Mouse (Mus musculus) embryonic facial prominence, embryonic 14.5 days (tissue): ENCODE results near the gene 3110082I17Rik. TPM values are rescaled to one million over a fixed set of nuclear protein-coding genes. Genes with fewer than 3 reads are reported as not detected.

Source experiments
- ATAC-seq: fragments of 200-750 bp; cut with Nextera tagmentation; 2 replicates; pipeline ENCODE4 v1.8.0; 2017; ENCODE audit warnings: low read depth, moderate number of reproducible peaks, moderate TSS enrichment
- DNase-seq: peaks from one replicate; pipeline ENCODE4 v3.0.0-alpha.2; 2015; ENCODE audit warnings: low spot score
- H3K27ac ChIP-seq: fragments of 300-500 bp; sonication (generic); replicated peaks from 2 replicates; pipeline ENCODE4 v1.5.1; 2014; ENCODE audit warnings: low read depth, mild to moderate bottlenecking, low read length, moderate library complexity
- H3K27me3 ChIP-seq: fragments of 300-500 bp; sonication (generic); replicated peaks from 2 replicates; pipeline ENCODE4 v1.6.1; 2014; ENCODE audit warnings: low read length; ENCODE audit not compliant: control insufficient read depth, insufficient read depth
- H3K36me3 ChIP-seq: fragments of 300-500 bp; sonication (generic); 2 replicates; pipeline ENCODE4 v1.6.1; 2014; ENCODE audit warnings: low read length, mixed read lengths; ENCODE audit not compliant: control insufficient read depth, insufficient read depth
- H3K4me1 ChIP-seq: fragments of 300-500 bp; sonication (generic); 2 replicates; pipeline ENCODE4 v1.6.1; 2014; ENCODE audit warnings: antibody characterized with exemption, low read length; ENCODE audit not compliant: control insufficient read depth, insufficient read depth
- H3K4me2 ChIP-seq: fragments of 300-500 bp; sonication (generic); 2 replicates; pipeline ENCODE4 v1.6.1; 2014; ENCODE audit warnings: low read depth, mild to moderate bottlenecking, low read length, moderate library complexity, mixed read lengths
- H3K4me3 ChIP-seq: fragments of 300-500 bp; sonication (generic); 2 replicates; pipeline ENCODE4 v1.5.1; 2014; ENCODE audit warnings: low read depth, mild to moderate bottlenecking, low read length
- H3K9ac ChIP-seq: fragments of 300-500 bp; sonication (generic); 2 replicates; pipeline ENCODE4 v1.6.1; 2014; ENCODE audit warnings: low read depth, mild to moderate bottlenecking, low read length, moderate library complexity, mixed read lengths
- H3K9me3 ChIP-seq: fragments of 300-500 bp; sonication (generic); 2 replicates; pipeline ENCODE4 v1.6.1; 2016; ENCODE audit warnings: low read length; ENCODE audit not compliant: control insufficient read depth
- WGBS: fragments of 180-500 bp; shearing (Covaris S2); extraction: QIAGEN DNeasy Blood & Tissue Kit; methylation state at CpG from one replicate; pipeline ENCODE4 v1.1.7; 2014; 5-methylcytosine and 5-hydroxymethylcytosine counted together
- polyA plus RNA-seq: library from polyadenylated mRNA; unstranded; fragments of >200 nt; fragmentation: Nextera tagmentation; extraction: Ambion mirVana; gene quantifications from 2 replicates; pipeline ENCODE4 v1.2.1, GENCODE M21; 2014

3110082I17Rik gene
- polyA plus RNA-seq, 1 experiment from 2014 or later: 24.7 TPM

- Histone ChIP-seq H3K4me3 (no peak overlapping the region), H3K36me3 (peaks cover 11% of the 10 kb centered on the region), H3K4me1 (no peaks in the 10 kb centered on the region), H3K9ac (no peak overlapping the region), H3K4me2 (no peak overlapping the region), H3K27ac (no peak overlapping the region), H3K9me3 (no peaks in the 10 kb centered on the region), H3K27me3 (no peaks in the 10 kb centered on the region)
- DNase-seq (no peak), ATAC-seq (no peak)
- WGBS: 62% methylated on average over 4 of the region's 4 CpGs
Measured at GRCm38 (mm10) chr5:139466801-139467200, 6.5 kb upstream of the 3110082I17Rik start.

- H3K9ac ChIP-seq: no peak overlapping the region
- ATAC-seq (no peak), DNase-seq (no peak)
- no peak overlapping the region for H3K27ac ChIP-seq
- H3K9me3 ChIP-seq: no peaks in the 10 kb centered on the region
- no peaks in the 10 kb centered on the region for H3K4me1 ChIP-seq
- peaks cover 7% of the 10 kb centered on the region; the same call in 1 of the 2 replicates for H3K36me3 ChIP-seq
- H3K4me3 ChIP-seq: no peak overlapping the region
- H3K27me3 ChIP-seq: no peaks in the 10 kb centered on the region
- WGBS: 64% methylated on average over 2 of the region's 2 CpGs
- H3K4me2 ChIP-seq: no peak overlapping the region
Measured at GRCm38 (mm10) chr5:139466373-139466772, 6.0 kb upstream of the 3110082I17Rik start.

GRCm38 (mm10) chr5:139464874-139465273 lies 4.5 kb upstream of the 3110082I17Rik start:
- no peaks in the 10 kb centered on the region for H3K27me3 ChIP-seq
- no peak for ATAC-seq
- H3K9me3 ChIP-seq: no peaks in the 10 kb centered on the region
- H3K36me3 ChIP-seq: no peaks in the 10 kb centered on the region
- H3K27ac ChIP-seq: no peak overlapping the region
- no peak overlapping the region for H3K9ac ChIP-seq
- no peak overlapping the region for H3K4me3 ChIP-seq
- H3K4me2 ChIP-seq: no peak overlapping the region
- no peak for DNase-seq
- WGBS: 62% methylated on average over 4 of the region's 4 CpGs
- H3K4me1 ChIP-seq: no peaks in the 10 kb centered on the region; the same call in 1 of the 2 replicates

GRCm38 (mm10) chr5:139459938-139460337 lies 389 bp downstream of the 3110082I17Rik start:
- Histone ChIP-seq H3K36me3 (peaks cover 4% of the 10 kb centered on the region; the same call in 1 of the 2 replicates), H3K4me2 (peak overlapping the region; percentile 90), H3K27ac (no peak overlapping the region), H3K4me3 (peak overlapping the region; percentile 65), H3K9ac (peak overlapping the region; percentile 71), H3K27me3 (no peaks in the 10 kb centered on the region), H3K4me1 (peaks cover 5% of the 10 kb centered on the region; the same call in 1 of the 2 replicates), H3K9me3 (no peaks in the 10 kb centered on the region)
- peak; percentile 10; the same call in 1 of the 2 replicates for ATAC-seq
- DNase-seq: no peak
- WGBS: 6% methylated on average over 10 of the region's 10 CpGs

- H3K4me2 ChIP-seq: no peak overlapping the region
- H3K27ac ChIP-seq: no peak overlapping the region
- H3K9ac ChIP-seq: no peak overlapping the region
- WGBS: 84% methylated on average over 8 of the region's 8 CpGs
- DNase-seq (no peak), ATAC-seq (no peak)
- H3K36me3 ChIP-seq: peaks cover 9% of the 10 kb centered on the region; the same call in 1 of the 2 replicates
- H3K4me3 ChIP-seq: no peak overlapping the region
- H3K4me1 ChIP-seq: peaks cover 5% of the 10 kb centered on the region; the same call in 1 of the 2 replicates
- H3K27me3 ChIP-seq: no peaks in the 10 kb centered on the region
- no peaks in the 10 kb centered on the region for H3K9me3 ChIP-seq
Measured at GRCm38 (mm10) chr5:139457241-139457640, 3.1 kb downstream of the 3110082I17Rik start.

GRCm38 (mm10) chr5:139455166-139455565 lies 5.2 kb downstream of the 3110082I17Rik start:
- no peaks in the 10 kb centered on the region for H3K27me3 ChIP-seq
- WGBS: 91% methylated on average over 12 of the region's 12 CpGs

GRCm38 (mm10) chr5:139453031-139453430 lies 7.3 kb downstream of the 3110082I17Rik start:
- H3K9me3 ChIP-seq: no peaks in the 10 kb centered on the region
- H3K4me3 ChIP-seq: no peak overlapping the region
- H3K27ac ChIP-seq: no peak overlapping the region
- H3K9ac ChIP-seq: no peak overlapping the region
- no peaks in the 10 kb centered on the region for H3K4me1 ChIP-seq
- H3K4me2 ChIP-seq: no peak overlapping the region
- ATAC-seq (no peak), DNase-seq (no peak)
- peaks cover 9% of the 10 kb centered on the region; the same call in 1 of the 2 replicates for H3K36me3 ChIP-seq
- WGBS: 90% methylated on average over 10 of the region's 10 CpGs
- H3K27me3 ChIP-seq: no peaks in the 10 kb centered on the region

More at GRCm38 (mm10) chr5:139455166-139455565, 5.2 kb downstream of the 3110082I17Rik start:
- no peak for ATAC-seq
- peaks cover 9% of the 10 kb centered on the region; the same call in 1 of the 2 replicates for H3K36me3 ChIP-seq
- H3K4me2 ChIP-seq: no peak overlapping the region
- no peak overlapping the region for H3K4me3 ChIP-seq
- H3K9ac ChIP-seq: no peak overlapping the region
- peaks cover 5% of the 10 kb centered on the region; the same call in 1 of the 2 replicates for H3K4me1 ChIP-seq
- no peak for DNase-seq
- no peaks in the 10 kb centered on the region for H3K9me3 ChIP-seq
- H3K27ac ChIP-seq: no peak overlapping the region

- no peak overlapping the region for H3K27ac ChIP-seq
- no peak overlapping the region for H3K9ac ChIP-seq
- ATAC-seq (no peak), DNase-seq (no peak)
- WGBS: 34% methylated on average over 4 of the region's 4 CpGs
- H3K4me1 ChIP-seq: no peaks in the 10 kb centered on the region
- H3K27me3 ChIP-seq: no peaks in the 10 kb centered on the region
- peaks cover 5% of the 10 kb centered on the region; the same call in 1 of the 2 replicates for H3K36me3 ChIP-seq
- H3K9me3 ChIP-seq: no peaks in the 10 kb centered on the region
- no peak overlapping the region for H3K4me3 ChIP-seq
- no peak overlapping the region for H3K4me2 ChIP-seq
Measured at GRCm38 (mm10) chr5:139449926-139450325, 10.4 kb downstream of the 3110082I17Rik start.

- no peak overlapping the region for H3K27ac ChIP-seq
- 48% methylated on average over 5 of the region's 5 CpGs for WGBS
Measured at GRCm38 (mm10) chr5:139449161-139449791, 11.1 kb downstream of the 3110082I17Rik start.

More at GRCm38 (mm10) chr5:139449161-139449791, 11.1 kb downstream of the 3110082I17Rik start:
- ATAC-seq (0 out of 2 replicates have a peak, but pooled peaks have one; percentile 28), DNase-seq (no peak)
- H3K4me1 ChIP-seq: no peaks in the 10 kb centered on the region
- H3K4me3 ChIP-seq: no peak overlapping the region
- H3K4me2 ChIP-seq: no peak overlapping the region
- no peaks in the 10 kb centered on the region for H3K27me3 ChIP-seq
- H3K9ac ChIP-seq: no peak overlapping the region
- H3K36me3 ChIP-seq: no peaks in the 10 kb centered on the region
- H3K9me3 ChIP-seq: no peaks in the 10 kb centered on the region
